Mouse (Mus musculus): ENCODE measurements around the gene Ten1. TPM values are rescaled to one million over a fixed set of nuclear protein-coding genes. Genes with fewer than 3 reads are reported as not detected.

Ten1 gene
- polyA plus RNA-seq, 1 experiment = 27.7 TPM

DNA sequence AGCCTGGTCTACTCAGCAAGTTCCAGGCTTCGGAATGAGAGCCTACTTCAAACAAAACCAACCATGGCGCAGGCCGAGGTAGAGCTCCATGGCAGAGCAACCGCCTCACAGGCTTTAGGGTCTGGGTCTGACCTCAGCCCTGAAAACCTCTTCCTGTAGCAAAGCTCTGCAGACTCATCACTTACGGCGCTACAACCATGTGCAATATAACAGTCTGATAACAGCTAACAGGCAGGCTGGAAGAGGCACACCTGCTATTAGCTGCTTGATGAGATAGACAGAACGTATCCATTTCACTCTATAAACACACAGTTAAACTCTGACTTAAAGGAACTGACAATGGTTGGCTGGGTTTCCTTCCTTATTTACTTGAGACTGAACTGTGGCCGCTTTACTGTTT lies 60.8 kb downstream of the Ten1 start:
- Histone ChIP-seq H3K27me3 (ENCODE audit: control insufficient read depth, insufficient read depth, low read length) (no peaks in the 10 kb centered on the region), H3K36me3 (ENCODE audit: control insufficient read depth, insufficient read depth, low read length) (peaks cover 82% of the 10 kb centered on the region), H3K27ac (ENCODE audit: insufficient read depth, low read depth, low read length) (no peak overlapping the region), H3K4me3 (ENCODE audit: low read depth, low read length) (no peak overlapping the region), H3K4me1 (ENCODE audit: control insufficient read depth, insufficient read depth, insufficient read length, low read length) (no peaks in the 10 kb centered on the region)
- 71% methylated on average over 8 of the region's 8 CpGs for WGBS
- TF ChIP-seq POLR2A (IDR thresholded peaks at IDR 0.05; ENCODE audit: low read depth, low read length) (no peak), CTCF (IDR thresholded peaks at IDR 0.05; ENCODE audit: extremely low read depth, insufficient read length, insufficient replicate concordance, low read depth, low read length) (no peak)

DNA sequence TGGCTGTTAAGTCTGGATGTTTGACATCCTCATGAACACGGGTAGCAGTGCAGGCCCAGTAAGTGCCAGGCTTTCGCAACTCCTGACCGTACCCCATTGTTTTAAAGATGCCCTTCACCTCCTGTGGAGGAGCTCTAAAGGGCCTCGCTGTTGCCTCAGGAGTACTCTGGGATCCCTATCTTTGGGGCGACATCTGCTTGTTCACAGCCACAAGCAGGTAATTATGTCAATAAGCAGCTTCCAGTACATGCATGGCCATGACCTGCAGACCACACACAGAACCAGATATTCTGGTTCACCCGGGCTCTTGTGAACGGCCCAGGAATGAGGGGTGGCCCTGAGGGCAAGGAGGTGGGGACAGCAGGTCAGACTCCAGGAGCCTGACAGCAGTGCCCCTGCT lies 61.6 kb downstream of the Ten1 start:
- Histone ChIP-seq H3K27me3 (ENCODE audit: control insufficient read depth, insufficient read depth, low read length) (no peaks in the 10 kb centered on the region), H3K27ac (ENCODE audit: insufficient read depth, low read depth, low read length) (no peak overlapping the region), H3K36me3 (ENCODE audit: control insufficient read depth, insufficient read depth, low read length) (peaks cover 77% of the 10 kb centered on the region), H3K4me3 (ENCODE audit: low read depth, low read length) (no peak overlapping the region), H3K4me1 (ENCODE audit: control insufficient read depth, insufficient read depth, insufficient read length, low read length) (no peaks in the 10 kb centered on the region)
- no peak for TF ChIP-seq POLR2A (IDR thresholded peaks at IDR 0.05; ENCODE audit: low read depth, low read length)
- no peak for TF ChIP-seq CTCF (IDR thresholded peaks at IDR 0.05; ENCODE audit: extremely low read depth, insufficient read length, insufficient replicate concordance, low read depth, low read length)
- WGBS = 69% methylated on average over 7 of the region's 7 CpGs

Other genes starting within 250 kb of the Ten1 start
- 53.2 and 133 TPM in 2 replicates for gene Itgb4, start 224.1 kb upstream of the Ten1 start, polyA plus RNA-seq (2012; rRNA removed)
- gene Galk1, start 186.1 kb upstream of the Ten1 start, polyA plus RNA-seq (2012; rRNA removed) = 39.5 and 53.3 TPM in 2 replicates
- gene H3f3b, start 170.9 kb upstream of the Ten1 start, polyA plus RNA-seq (2012; rRNA removed) = 48.6 and 118 TPM in 2 replicates
- gene Unk, start 168.5 kb upstream of the Ten1 start, polyA plus RNA-seq (2012; rRNA removed) = 10.4 and 21.5 TPM in 2 replicates
- gene Unc13d, start 120.9 kb upstream of the Ten1 start, polyA plus RNA-seq (2012; rRNA removed) = 5.8 and 7.1 TPM in 2 replicates
- 139 and 334 TPM in 2 replicates for gene Wbp2, start 111.9 kb upstream of the Ten1 start, polyA plus RNA-seq (2012; rRNA removed)
- 28.3 and 28.5 TPM in 2 replicates for gene Trim47, start 71.6 kb upstream of the Ten1 start, polyA plus RNA-seq (2012; rRNA removed)
- 11.9 and 13.3 TPM in 2 replicates for gene Trim65, start 67.7 kb upstream of the Ten1 start, polyA plus RNA-seq (2012; rRNA removed)
- gene Mrpl38, start 60.0 kb upstream of the Ten1 start, polyA plus RNA-seq (2012; rRNA removed) = 36.4 and 40.1 TPM in 2 replicates
- gene Fbf1, start 30.7 kb upstream of the Ten1 start, polyA plus RNA-seq (2012; rRNA removed) = 5.0 and 6.5 TPM in 2 replicates
- gene Acox1, start 190 bp downstream of the Ten1 start, polyA plus RNA-seq (2012; rRNA removed) = 71.1 and 112 TPM in 2 replicates
- 6.3 and 12.1 TPM in 2 replicates for gene Evpl, start 39.2 kb downstream of the Ten1 start, polyA plus RNA-seq (2012; rRNA removed)
- 21.2 and 39.0 TPM in 2 replicates for gene Srp68, start 75.4 kb downstream of the Ten1 start, polyA plus RNA-seq (2012; rRNA removed)
- 3.1 and 9.5 TPM in 2 replicates for gene Galr2, start 82.1 kb downstream of the Ten1 start, polyA plus RNA-seq (2012; rRNA removed)
- gene Exoc7, start 108.4 kb downstream of the Ten1 start, polyA plus RNA-seq (2012; rRNA removed) = 12.2 and 24.1 TPM in 2 replicates
- gene Foxj1, start 136.5 kb downstream of the Ten1 start, polyA plus RNA-seq (2012; rRNA removed) = 0.17 and 0.19 TPM in 2 replicates
- gene Rnf157, start 214.2 kb downstream of the Ten1 start, polyA plus RNA-seq (2012; rRNA removed) = 1.4 and 2.3 TPM in 2 replicates
- gene Ubald2, start 235.2 kb downstream of the Ten1 start, polyA plus RNA-seq (2012; rRNA removed) = 192 and 574 TPM in 2 replicates

All from small intestine, adult 2 months (tissue).